Comparison of ENCODE assay signal across 8 mouse cellular contexts in genomic region chr2:45184704-45185620, GRCm38 (mm10).
A peak's percentile ranks its signal among the peaks of the same experiment; 100 is the strongest.
DNase-seq lines count a peak whose midpoint lies in the region; ATAC-seq lines count a peak whose summit lies in the region.

No protein-coding gene starts in this region.

- peak overlapping the region; percentile 41 for H3K9ac ChIP-seq in heart, embryonic 16.5 days (ENCODE audit: low read length)
- H3K9ac ChIP-seq in limb, embryonic 13.5 days = no peak overlapping the region
- H3K9ac ChIP-seq in midbrain, embryonic 12.5 days (replicated peaks) = 0 out of 2 replicates have a peak overlapping the region, but pooled peaks have one; percentile 12

- H3K27ac ChIP-seq in heart, embryonic 16.5 days (ENCODE audit: low read length) = peak overlapping the region; percentile 5
- no peak overlapping the region for H3K27ac ChIP-seq in limb, embryonic 13.5 days
- peak overlapping the region; percentile 64 for H3K27ac ChIP-seq in midbrain, embryonic 12.5 days (replicated peaks)

- H3K4me1 ChIP-seq in heart, embryonic 16.5 days (ENCODE audit: control insufficient read depth, insufficient read depth, low read length) = peaks cover 12% of the 10 kb centered on the region
- peaks cover 14% of the 10 kb centered on the region for H3K4me1 ChIP-seq in limb, embryonic 13.5 days
- peaks cover 28% of the 10 kb centered on the region for H3K4me1 ChIP-seq in midbrain, embryonic 12.5 days

- no peaks in the 10 kb centered on the region for H3K36me3 ChIP-seq in heart, embryonic 16.5 days (ENCODE audit: control insufficient read depth, insufficient read depth)
- no peaks in the 10 kb centered on the region for H3K36me3 ChIP-seq in limb, embryonic 13.5 days
- H3K36me3 ChIP-seq in midbrain, embryonic 12.5 days = no peaks in the 10 kb centered on the region

- H3K9me3 ChIP-seq in heart, embryonic 16.5 days (replicated peaks; ENCODE audit: control insufficient read depth, low read length) = no peaks in the 10 kb centered on the region
- no peaks in the 10 kb centered on the region for H3K9me3 ChIP-seq in limb, embryonic 13.5 days
- no peaks in the 10 kb centered on the region for H3K9me3 ChIP-seq in midbrain, embryonic 12.5 days

- peak; percentile 88 for DNase-seq in MEL-GATA-1-ER (ENCODE audit: extremely low read depth, low read depth)
- peak; percentile 82 for DNase-seq in embryo, embryonic 10.5 days (ENCODE audit: low spot score)
- DNase-seq in ovary, postnatal 10 days (ENCODE audit: low spot score) = no peak
- DNase-seq in cerebellum, adult 11-12 months = no peak
- no peak for DNase-seq in gastrocnemius, postnatal 36 days

- ATAC-seq in heart, embryonic 16.5 days (replicated peaks; ENCODE audit: extremely low read depth, insufficient read depth, low FRiP score) = peak; percentile 28; the same call in 1 of the 2 replicates
- no peak for ATAC-seq in limb, embryonic 13.5 days (ENCODE audit: low FRiP score, low read depth)
- peak; percentile 68 for ATAC-seq in midbrain, embryonic 12.5 days (ENCODE audit: low FRiP score, low read depth)

- peak overlapping the region; percentile 34 for H3K4me3 ChIP-seq in heart, embryonic 16.5 days (ENCODE audit: low read length)
- peak overlapping the region; percentile 10 for H3K4me3 ChIP-seq in limb, embryonic 13.5 days
- no peak overlapping the region for H3K4me3 ChIP-seq in midbrain, embryonic 12.5 days

- no peaks in the 10 kb centered on the region for H3K27me3 ChIP-seq in heart, embryonic 16.5 days (ENCODE audit: control insufficient read depth, insufficient read depth, low read length)
- no peaks in the 10 kb centered on the region for H3K27me3 ChIP-seq in limb, embryonic 13.5 days
- no peaks in the 10 kb centered on the region for H3K27me3 ChIP-seq in midbrain, embryonic 12.5 days

- intact Hi-C loops in gastrocnemius, postnatal 36 days (cut with DNase I) = no loop called here

- WGBS in heart, embryonic 16.5 days = 13% methylated on average over 18 of the region's 18 CpGs
- 12% methylated on average over 18 of the region's 18 CpGs for WGBS in limb, embryonic 13.5 days
- 4% methylated on average over 18 of the region's 18 CpGs for WGBS in midbrain, embryonic 12.5 days

- peak overlapping the region; percentile 60 for H3K4me2 ChIP-seq in heart, embryonic 16.5 days (ENCODE audit: low read depth, low read length)
- H3K4me2 ChIP-seq in limb, embryonic 13.5 days (replicated peaks) = peak overlapping the region; percentile 53
- H3K4me2 ChIP-seq in midbrain, embryonic 12.5 days (replicated peaks) = peak overlapping the region; percentile 44

Comparison
In these comparisons a context has a peak if more than half of its experiments do, and no peak if none do; other contexts are left out.
1. DNase-seq: peak in MEL-GATA-1-ER (single experiment) and embryo, embryonic 10.5 days (single experiment); none in ovary, postnatal 10 days (single experiment), cerebellum, adult 11-12 months (single experiment) and gastrocnemius, postnatal 36 days (0 of 2).
2. Peak in every context shown above with its lines, with median percentiles within 50 percentile points of each other: H3K4me2 ChIP-seq.